Mouse (Mus musculus) ES-Bruce4 (cell line): ENCODE measurements around the gene Rab11fip4.

Experiments
- CTCF ChIP-seq: IDR thresholded peaks from one replicate; pipeline ENCODE4 v1.8.1; 2011; ENCODE audit warnings: low read depth, low read length
- EP300 ChIP-seq: IDR thresholded peaks from 2 replicates; pipeline ENCODE4 v1.6.1; 2011; ENCODE audit warnings: low read depth, low read length; ENCODE audit not compliant: insufficient read depth
- POLR2A ChIP-seq: IDR thresholded peaks from one replicate; pipeline ENCODE4 v1.8.1; 2011; ENCODE audit warnings: low read length; ENCODE audit not compliant: insufficient read depth

DNA sequence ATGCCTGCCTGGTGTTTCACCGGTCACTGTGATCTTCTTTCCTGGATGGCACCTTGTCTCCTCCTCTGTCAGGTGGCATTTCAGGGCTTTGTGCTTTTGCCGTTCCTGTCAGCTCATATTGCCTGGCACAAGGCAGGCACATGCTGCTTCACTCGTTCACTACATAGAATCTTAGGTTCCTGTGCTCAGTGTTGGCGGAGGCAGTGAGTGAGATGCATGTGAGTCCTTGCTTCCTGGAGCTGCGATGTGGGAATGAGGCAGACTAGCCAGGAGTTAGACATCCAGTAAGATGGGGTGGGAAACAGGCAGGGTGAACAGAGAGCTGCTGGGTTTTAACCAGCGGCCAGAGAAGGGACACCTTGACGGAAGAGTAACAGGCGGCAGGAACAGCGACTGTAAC lies 72.1 kb downstream of the Rab11fip4 start:
- no peak for TF ChIP-seq POLR2A
- no peak for TF ChIP-seq CTCF
- no peak for TF ChIP-seq EP300
